Mouse (Mus musculus) right cerebral cortex, postnatal 10 days (tissue): ENCODE data around the gene Rims3.
A peak's percentile ranks its signal among the peaks of the same experiment; 100 is the strongest.

Source experiments
- DNase-seq, 2 experiments: peaks; one replicate each; pipeline ENCODE4 v3.0.0; 2021; ENCODE audit warnings: low spot score in 2 of 2

The Rims3 gene

DNA sequence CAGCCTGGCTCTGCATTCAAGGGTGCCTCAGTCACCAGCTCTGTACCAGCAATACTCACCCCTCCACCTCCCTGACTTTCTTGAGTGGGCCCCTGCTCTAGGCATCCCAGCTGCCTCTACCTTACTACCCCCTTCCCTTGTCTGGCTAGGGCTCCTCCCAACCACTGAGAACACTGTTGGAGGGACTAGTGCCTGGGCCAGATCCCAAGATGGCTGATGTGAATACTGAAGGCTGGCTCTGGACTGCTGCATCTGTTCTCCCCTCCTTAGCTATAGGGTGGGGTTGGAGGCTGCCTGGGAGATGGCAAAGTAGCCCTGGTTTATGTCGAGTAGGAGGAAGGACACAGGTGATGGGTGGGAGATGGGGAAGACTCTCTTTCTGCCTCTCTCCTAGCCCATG, 37.9 kb downstream of the Rims3 start:
- DNase-seq, result no peak

DNA sequence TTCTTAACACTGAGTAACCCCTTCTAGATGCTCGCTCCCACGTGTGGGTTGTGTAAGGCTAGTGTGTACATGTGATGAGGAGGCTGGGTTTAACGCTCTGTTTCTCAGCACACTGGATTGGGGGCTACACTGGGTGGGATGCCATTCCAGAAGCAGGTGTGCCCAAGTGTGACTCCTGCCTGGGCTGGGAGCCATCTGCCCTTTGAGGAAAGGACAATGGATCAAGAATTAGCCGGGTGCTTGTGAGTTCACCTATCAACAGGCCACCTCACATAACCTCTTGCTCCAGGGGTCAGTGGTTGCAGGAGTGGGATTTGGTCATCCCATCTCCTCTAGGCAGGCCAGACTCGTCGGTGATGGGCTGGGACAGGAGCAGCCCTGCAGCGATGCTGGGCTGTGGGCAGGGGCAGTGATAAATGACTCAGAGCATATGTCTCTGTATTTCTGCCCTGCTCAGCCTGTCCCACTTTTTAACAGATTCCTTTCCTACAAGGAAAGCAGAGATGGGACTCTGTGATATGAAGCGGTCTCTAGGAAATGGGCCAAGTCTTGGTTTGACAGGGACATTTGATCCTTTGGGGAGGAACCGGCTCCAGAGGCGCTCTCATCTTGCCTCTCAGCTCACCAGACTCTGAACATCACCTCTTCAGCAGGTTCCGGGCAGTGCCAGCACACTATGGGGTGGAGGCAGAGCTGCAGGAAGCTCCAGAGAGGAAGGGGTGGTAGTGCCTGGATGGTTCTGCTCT, 39.2 kb downstream of the Rims3 start:
- DNase-seq, result peak; percentile 23 to 33

- DNase-seq, result no peak
These were observed 40.0 kb downstream of the Rims3 start for GRCm38 (mm10) chr4:120894584-120894983.

- DNase-seq, result no peak
These were observed 40.6 kb downstream of the Rims3 start for GRCm38 (mm10) chr4:120895226-120895625.

DNA sequence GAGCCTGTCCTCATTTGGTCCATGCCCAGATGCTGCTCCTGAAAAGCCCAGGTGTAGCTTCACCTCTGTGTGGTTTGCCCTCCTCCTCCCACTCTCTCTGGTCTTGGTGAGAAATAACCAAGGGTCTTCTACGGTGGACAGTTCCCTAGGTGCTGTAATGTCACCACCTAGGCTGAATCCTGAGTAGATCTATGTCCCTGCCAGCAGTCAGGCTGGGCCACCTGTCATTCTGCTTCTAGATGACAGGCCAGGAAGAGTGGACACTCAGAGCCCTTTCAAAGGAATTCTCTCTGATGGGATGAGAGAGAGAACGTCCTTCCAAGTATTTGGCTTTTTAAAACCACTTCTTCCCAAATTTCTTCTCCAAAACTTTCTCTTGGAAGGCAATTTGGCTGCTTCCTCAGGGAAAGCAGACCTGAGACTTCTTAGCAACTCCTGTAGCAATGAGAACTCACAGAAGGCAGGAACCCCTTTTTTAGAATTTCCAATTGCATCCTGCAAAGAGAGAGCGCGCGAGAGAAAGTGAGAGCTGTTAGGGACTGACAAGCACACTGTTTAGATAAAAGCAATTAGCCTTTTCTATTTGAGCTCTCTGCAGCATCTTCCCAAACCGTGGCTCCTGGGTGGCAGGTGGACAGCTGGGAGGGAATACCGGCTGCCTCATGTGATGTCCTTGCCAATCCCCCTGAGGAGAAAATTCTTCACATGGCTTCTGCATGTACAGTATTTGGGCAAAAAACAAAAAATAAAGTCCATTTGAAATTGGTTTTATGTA, 41.4 kb downstream of the Rims3 start:
- no peak for DNase-seq

DNA sequence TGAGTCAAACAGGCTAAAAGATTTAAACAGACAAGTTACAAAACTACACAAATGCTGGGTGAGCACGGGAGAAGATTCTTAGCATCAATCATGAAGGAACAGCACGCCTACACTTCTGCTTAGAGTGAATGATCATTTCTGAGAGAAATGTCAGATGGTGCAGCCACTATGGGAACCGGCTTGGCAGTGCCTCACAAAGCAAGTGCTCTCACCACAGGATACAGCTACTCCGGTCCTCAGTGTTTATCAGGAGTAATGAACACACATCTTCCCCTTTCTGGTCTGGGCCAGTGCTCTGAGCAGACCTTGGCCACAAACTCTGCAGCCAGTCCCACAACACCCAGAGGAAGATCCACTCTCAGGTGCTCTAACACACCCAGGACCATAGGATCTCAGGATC, 49.9 kb downstream of the Rims3 start:
- no peak for DNase-seq

- DNase-seq, result no peak
These were observed 51.0 kb downstream of the Rims3 start for GRCm38 (mm10) chr4:120905644-120906043.

- DNase-seq, result peak in 1 of 2 experiments; percentile 70
These were observed 55.0 kb downstream of the Rims3 start for GRCm38 (mm10) chr4:120909558-120910150.

GRCm38 (mm10) chr4:120911086-120911485, 56.5 kb downstream of the Rims3 start:
- DNase-seq, result no peak

DNA sequence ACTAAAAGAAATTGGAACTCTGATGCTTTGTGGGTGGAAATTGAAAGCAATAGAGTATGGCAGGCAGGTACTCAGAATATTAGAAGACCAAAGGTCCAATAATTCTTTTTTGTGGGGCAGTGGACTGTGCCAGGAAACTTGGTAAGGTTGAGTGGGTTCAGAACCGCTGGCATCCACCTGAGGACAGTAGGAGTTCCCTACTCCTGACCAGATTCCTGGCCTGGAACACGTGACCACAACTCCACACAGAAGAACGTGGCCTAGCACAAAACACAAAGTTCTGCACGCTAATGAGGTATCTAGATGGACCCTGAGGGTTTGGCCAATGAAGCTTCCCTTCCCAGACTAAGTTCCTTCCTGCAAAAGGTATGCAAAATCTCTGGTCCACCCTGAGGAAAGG, 58.2 kb downstream of the Rims3 start:
- DNase-seq, result no peak

GRCm38 (mm10) chr4:120913443-120913842, 58.8 kb downstream of the Rims3 start:
- no peak for DNase-seq

- no peak for DNase-seq
These were observed 59.2 kb downstream of the Rims3 start for GRCm38 (mm10) chr4:120913861-120914260.

DNA sequence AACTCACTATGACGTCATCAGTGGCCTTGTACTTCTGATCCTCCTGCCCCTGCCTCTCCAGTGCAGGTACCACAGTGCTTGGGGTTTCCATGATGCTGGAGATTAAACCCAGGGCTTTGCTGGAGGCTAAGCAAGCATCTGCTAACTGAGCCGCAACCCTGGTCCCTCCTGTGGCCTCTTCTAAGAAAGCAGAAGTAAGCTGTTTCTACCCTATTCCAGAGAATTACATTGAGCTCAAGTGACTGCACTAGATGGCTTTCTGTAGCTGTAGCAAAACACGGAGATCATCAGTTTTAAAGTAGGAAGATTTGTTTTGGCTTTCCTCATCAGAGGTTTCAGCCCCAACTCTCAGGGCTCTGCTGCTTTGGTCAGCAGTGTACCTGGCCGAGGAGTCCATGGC, 59.9 kb downstream of the Rims3 start:
- no peak for DNase-seq

DNA sequence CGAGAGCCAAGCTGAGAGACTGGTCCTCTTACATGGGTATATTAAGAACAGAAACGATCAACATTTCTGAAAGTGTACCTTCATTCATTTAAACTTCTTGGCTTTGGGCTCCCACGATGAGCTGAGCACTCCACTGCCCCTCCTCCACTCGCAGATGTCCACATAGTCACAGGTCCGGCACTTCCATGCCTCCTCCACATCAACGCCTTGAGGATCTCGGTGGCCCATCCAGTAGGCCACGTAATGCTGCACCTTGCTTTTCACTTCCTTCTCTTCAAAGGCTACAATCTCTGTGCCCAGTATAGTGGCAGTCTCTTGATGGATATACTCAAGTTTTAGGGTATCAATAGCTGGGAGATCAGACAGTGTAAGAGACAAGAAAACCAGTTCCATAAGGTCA, 66.8 kb downstream of the Rims3 start:
- DNase-seq, result no peak

DNA sequence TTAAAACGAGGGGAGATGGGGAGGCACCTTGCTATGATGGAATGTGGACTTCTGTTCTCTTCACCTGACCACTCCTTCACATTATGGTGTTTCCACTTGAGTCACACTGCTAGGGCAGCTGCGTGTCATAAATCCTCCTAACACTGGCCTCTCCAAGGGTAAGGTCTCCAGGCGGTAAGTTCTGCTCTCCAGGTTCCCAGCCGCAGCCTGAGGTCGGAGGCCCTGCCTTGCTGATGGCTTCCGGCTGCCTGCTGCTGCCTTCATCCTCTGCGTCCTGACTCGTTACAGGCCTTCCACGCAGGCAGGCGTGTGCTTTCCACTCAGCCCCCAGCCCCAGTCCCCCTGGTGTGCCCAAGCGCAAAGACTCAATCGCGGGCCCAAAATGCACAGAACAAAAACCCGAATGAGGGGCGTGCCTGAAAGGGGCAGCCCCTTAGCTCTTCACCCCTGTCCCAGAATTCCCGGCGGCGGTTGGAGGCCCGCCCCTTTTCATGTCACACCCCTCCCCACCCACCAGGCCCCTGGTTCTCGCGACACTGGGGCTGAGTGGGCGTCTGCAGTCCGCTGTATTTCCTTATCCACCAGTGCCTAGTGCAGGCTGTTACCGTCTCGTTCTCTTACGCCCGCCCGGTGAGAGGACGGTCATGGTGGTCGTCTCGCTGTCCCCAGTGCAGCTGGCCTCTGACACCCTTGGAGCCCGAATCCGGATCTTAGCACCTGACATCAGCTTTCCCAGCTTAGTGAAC, 70.1 kb downstream of the Rims3 start, which contains the start of gene Exo5:
Gene Exo5 (minus strand): TSS at position 464 of the 746 bp plus-strand sequence.
- DNase-seq, result peak; percentile 95 to 96

GRCm38 (mm10) chr4:120925386-120925785, 70.8 kb downstream of the Rims3 start:
- peak; percentile 38 to 51 for DNase-seq

GRCm38 (mm10) chr4:120928686-120929085, 74.1 kb downstream of the Rims3 start:
- no peak for DNase-seq

- no peak for DNase-seq
These were observed 76.1 kb downstream of the Rims3 start for GRCm38 (mm10) chr4:120930736-120931135.

DNA sequence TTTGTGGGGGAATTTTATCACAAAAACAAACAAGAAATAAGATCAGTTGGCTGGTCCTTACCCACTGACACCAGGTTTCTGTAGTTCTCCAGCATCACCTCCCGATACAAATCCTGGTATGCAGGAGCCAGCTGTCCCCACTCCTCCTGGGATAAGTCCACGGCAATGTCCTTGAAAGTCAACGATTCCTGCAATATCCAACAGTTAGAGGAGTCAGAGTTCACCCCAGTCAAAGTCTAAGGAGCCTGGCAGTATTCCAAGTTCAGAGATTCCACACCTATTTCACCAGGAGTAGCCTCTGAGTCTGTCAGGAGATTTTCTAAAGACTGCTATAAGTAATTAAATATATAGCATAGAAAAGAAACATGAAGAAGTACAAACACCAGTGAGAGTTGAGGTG, 80.4 kb downstream of the Rims3 start:
- no peak for DNase-seq
